Mouse (Mus musculus) heart, adult 10 weeks (tissue): ENCODE measurements around the gene Fgf2. TPM values are rescaled to one million over a fixed set of nuclear protein-coding genes. Genes with fewer than 3 reads are reported as not detected.

Experiments used
- polyA plus RNA-seq: library from polyadenylated mRNA; stranded (reverse); fragments of 350-450 nt; fragmentation: Illumina TruSeq; extraction: RNeasy Lipid Tissue Mini Kit (QIAGEN cat#74804); gene quantifications from one replicate; pipeline ENCODE4 v1.2.3, GENCODE M21; 2014; ENCODE audit warnings: low read depth, low replicate concordance

Gene Fgf2
- polyA plus RNA-seq = 10.4 TPM

GRCm38 (mm10) chr3:37348221-37349165 lies at the start of gene Fgf2:
Gene Fgf2, plus strand, starts transcription at chr3:37348346.

DNA sequence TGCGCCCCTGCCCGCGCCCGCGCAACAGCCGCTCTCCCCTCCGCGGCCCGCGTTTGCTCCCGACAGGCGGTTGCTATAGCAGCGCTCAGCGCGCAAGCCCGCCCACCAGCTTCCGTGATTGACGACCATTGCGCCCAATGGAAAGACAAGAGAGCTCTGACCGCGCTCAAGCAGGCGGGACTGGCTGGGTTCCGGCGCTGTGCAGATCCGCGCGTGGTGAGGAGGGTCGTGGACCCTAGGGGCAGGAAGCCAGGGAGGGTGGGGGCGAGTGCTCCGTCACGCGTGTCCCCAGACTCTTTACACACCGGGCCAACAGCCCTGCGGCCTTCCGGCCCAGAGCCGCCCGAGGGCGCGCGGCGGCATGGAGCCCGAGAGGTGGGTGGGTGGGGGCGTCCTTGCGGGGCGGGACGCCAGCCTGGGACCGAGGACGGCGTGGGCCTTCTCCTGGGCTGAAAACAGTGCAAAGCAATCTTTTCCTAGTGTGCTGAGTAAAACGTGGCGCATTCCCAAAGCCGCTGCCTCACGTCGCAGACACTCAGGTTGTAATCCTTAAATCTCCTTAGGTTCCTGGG lies 35.7 kb upstream of the Fgf2 start, which contains the start of the genes Bbs12 and Cetn4:
TSS of gene Bbs12 (plus strand) at position 185 of the 572 bp plus-strand sequence.
TSS of gene Cetn4 (minus strand) at position 339 of the 572 bp plus-strand sequence.

DNA sequence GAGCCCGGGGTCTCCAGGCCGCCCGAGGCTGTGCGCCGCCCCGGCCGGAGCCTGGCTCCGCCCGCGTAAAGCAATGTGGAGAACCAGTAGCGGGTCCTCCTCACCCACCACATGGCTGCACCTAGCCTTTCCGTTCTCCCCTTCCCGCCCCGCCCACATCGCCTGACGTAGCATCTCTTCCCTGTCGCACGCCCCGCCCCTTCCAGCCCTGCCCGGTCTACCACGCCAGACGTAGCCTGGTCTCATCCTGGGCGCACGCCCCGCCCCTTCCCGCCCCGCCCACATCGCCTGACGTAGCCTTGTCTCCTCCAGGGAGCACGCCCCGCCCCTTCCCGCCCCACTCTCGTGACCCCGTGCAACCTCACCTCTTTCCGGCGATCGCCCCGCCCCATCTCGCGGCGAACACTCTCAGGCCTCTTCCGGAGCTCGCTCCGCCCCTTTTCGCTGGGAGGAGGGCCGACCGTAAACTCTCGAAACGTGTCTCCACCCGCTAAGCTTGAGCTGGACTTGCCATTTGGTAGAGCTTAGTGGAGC lies 71.4 kb downstream of the Fgf2 start, which contains the start of gene Spata5:
TSS of gene Spata5 (plus strand) at position 439 of the 534 bp plus-strand sequence.

DNA sequence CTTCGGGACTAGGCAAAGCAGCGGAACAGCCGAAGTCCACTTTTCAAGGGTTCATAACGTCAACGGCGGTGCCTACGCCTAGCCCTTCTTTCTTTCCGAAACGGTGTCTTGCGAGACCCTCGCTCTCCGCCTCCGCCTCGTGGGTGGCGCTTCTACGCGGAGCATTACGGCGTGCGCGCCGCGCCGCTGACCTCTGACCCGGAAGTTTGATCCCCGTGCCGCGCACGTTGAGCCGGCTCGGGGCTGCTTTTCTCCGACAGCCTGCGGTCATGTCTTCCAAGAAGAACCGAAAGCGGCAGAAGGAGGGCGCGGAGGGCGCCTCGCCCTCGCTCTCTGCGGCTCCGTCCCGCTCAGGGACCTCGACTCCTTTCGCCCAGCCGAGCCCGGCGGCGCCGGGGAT lies 71.9 kb downstream of the Fgf2 start, which contains the start of gene Nudt6:
TSS of gene Nudt6 (minus strand) at position 140 of the 400 bp plus-strand sequence.

Other genes with a start within 250 kb of the Fgf2 start
- not detected for gene Il2, start 222.4 kb upstream of the Fgf2 start, polyA plus RNA-seq
- gene Il21, start 115.7 kb upstream of the Fgf2 start, polyA plus RNA-seq = not detected
- 2.1 TPM for gene Bbs12, start 35.8 kb upstream of the Fgf2 start, polyA plus RNA-seq
- gene Cetn4, start 35.6 kb upstream of the Fgf2 start, polyA plus RNA-seq = 2.0 TPM
- 8.9 TPM for gene Spata5, start 71.5 kb downstream of the Fgf2 start, polyA plus RNA-seq
- gene Nudt6, start 71.9 kb downstream of the Fgf2 start, polyA plus RNA-seq = 38.1 TPM